Mouse (Mus musculus) MEL (cell line): ENCODE results near the gene Slc6a3. TPM values are rescaled to one million over a fixed set of nuclear protein-coding genes. Genes with fewer than 3 reads are reported as not detected.
A peak's percentile ranks its signal among the peaks of the same experiment; 100 is the strongest.

ENCODE experiments used
- DNase-seq: peaks from one replicate; pipeline ENCODE4 v3.0.0; 2011; ENCODE audit warnings: low read depth, low spot score
- H3K27ac ChIP-seq: 2 replicates; pipeline ENCODE4 v1.5.1; 2012; ENCODE audit warnings: low read depth, mild to moderate bottlenecking, control low read depth, low read length, moderate library complexity; ENCODE audit not compliant: control insufficient read depth
- H3K27me3 ChIP-seq, 2 experiments: fragments of 150-350 bp in 1 of 2; sonication (generic) in 1 of 2; 2 replicates each; pipeline ENCODE4 v1.6.1; 2012; ENCODE audit warnings: low read length in 2 of 2, mild to moderate bottlenecking in 2 of 2, improper control_type of control experiment in 1 of 2, moderate library complexity in 1 of 2; ENCODE audit not compliant: insufficient read depth in 2 of 2, control insufficient read depth in 1 of 2
- H3K36me3 ChIP-seq, 2 experiments: 2 replicates each; pipeline ENCODE4 v1.6.1; 2012 to 2014; ENCODE audit warnings: low read length in 2 of 2, improper control_type of control experiment in 1 of 2, inconsistent platforms in 1 of 2, mild to moderate bottlenecking in 1 of 2; ENCODE audit not compliant: insufficient read depth in 2 of 2, control insufficient read depth in 1 of 2
- H3K4me1 ChIP-seq, 2 experiments: fragments of 150-350 bp in 1 of 2; sonication (generic) in 1 of 2; 2 replicates each; pipeline ENCODE4 v1.6.1; 2012; ENCODE audit warnings: low read length in 2 of 2, improper control_type of control experiment in 1 of 2, mild to moderate bottlenecking in 1 of 2; ENCODE audit not compliant: insufficient read depth in 2 of 2, control insufficient read depth in 1 of 2
- H3K4me3 ChIP-seq, 2 experiments: fragments of 150-350 bp in 1 of 2; sonication (generic) in 1 of 2; 2 replicates each; pipeline ENCODE4 v1.5.1; 2012; ENCODE audit warnings: low read depth in 2 of 2, low read length in 2 of 2, mild to moderate bottlenecking in 2 of 2, moderate library complexity in 2 of 2, control low read depth in 1 of 2, improper control_type of control experiment in 1 of 2; ENCODE audit not compliant: control insufficient read depth in 1 of 2, insufficient read depth in 1 of 2
- H3K79me2 ChIP-seq: 2 replicates; pipeline ENCODE4 v1.6.1; 2012; ENCODE audit warnings: mild to moderate bottlenecking, low read length, moderate library complexity; ENCODE audit not compliant: control insufficient read depth, poor library complexity, insufficient read depth
- H3K9ac ChIP-seq: 2 replicates; pipeline ENCODE4 v1.6.1; 2012; ENCODE audit warnings: low read depth, mild to moderate bottlenecking, control low read depth, low read length, moderate library complexity; ENCODE audit not compliant: control insufficient read depth, poor library complexity, severe bottlenecking
- H3K9me3 ChIP-seq: fragments of 150-350 bp; sonication (generic); replicated peaks from 2 replicates; pipeline ENCODE4 v1.6.1; 2012; ENCODE audit warnings: mild to moderate bottlenecking, low read length, improper control_type of control experiment, moderate library complexity; ENCODE audit not compliant: insufficient read depth
- BHLHE40 ChIP-seq: IDR thresholded peaks from 2 replicates; pipeline ENCODE4 v1.6.1; 2012; ENCODE audit warnings: low read depth, mild to moderate bottlenecking, inconsistent platforms, low read length, improper control_type of control experiment, borderline replicate concordance
- CHD1 ChIP-seq: IDR thresholded peaks from 2 replicates; pipeline ENCODE4 v1.6.1; 2012; ENCODE audit warnings: low read depth, mild to moderate bottlenecking, inconsistent platforms, low read length, improper control_type of control experiment
- E2F4 ChIP-seq: IDR thresholded peaks from 2 replicates; pipeline ENCODE4 v1.6.1; 2011; ENCODE audit warnings: low read depth, low read length, improper control_type of control experiment, borderline replicate concordance
- EP300 ChIP-seq, 2 experiments: IDR thresholded peaks; 2 replicates each; pipeline ENCODE4 v1.6.1; 2011; ENCODE audit warnings: improper control_type of control experiment in 2 of 2, low read length in 2 of 2, low read depth in 1 of 2, mild to moderate bottlenecking in 1 of 2
- ETS1 ChIP-seq: IDR thresholded peaks from 2 replicates; pipeline ENCODE4 v1.6.1; 2012; ENCODE audit warnings: low read depth, mild to moderate bottlenecking, inconsistent platforms, low read length, improper control_type of control experiment, moderate library complexity
- GATA1 ChIP-seq: IDR thresholded peaks from 2 replicates; pipeline ENCODE4 v1.6.1; 2011; ENCODE audit warnings: low read depth, low read length, improper control_type of control experiment
- HCFC1 ChIP-seq: IDR thresholded peaks from 2 replicates; pipeline ENCODE4 v1.6.1; 2012; ENCODE audit warnings: low read depth, mild to moderate bottlenecking, inconsistent platforms, low read length, improper control_type of control experiment, moderate library complexity
- JUND ChIP-seq: IDR thresholded peaks from 2 replicates; pipeline ENCODE4 v1.6.1; 2011; ENCODE audit warnings: low read depth, mild to moderate bottlenecking, improper control_type of control experiment, low read length
- MAX ChIP-seq: IDR thresholded peaks from 2 replicates; pipeline ENCODE4 v1.6.1; 2011; ENCODE audit warnings: low read length, improper control_type of control experiment
- MEF2A ChIP-seq: IDR thresholded peaks from 2 replicates; pipeline ENCODE4 v1.6.1; 2014; ENCODE audit warnings: low read depth, mild to moderate bottlenecking, inconsistent platforms, low read length, improper control_type of control experiment; ENCODE audit not compliant: poor library complexity, insufficient replicate concordance, severe bottlenecking; ENCODE audit errors: extremely low read depth
- MXI1 ChIP-seq: IDR thresholded peaks from 2 replicates; pipeline ENCODE4 v1.6.1; 2011; ENCODE audit warnings: mild to moderate bottlenecking, low read depth, low read length, improper control_type of control experiment
- MYB ChIP-seq: IDR thresholded peaks from 2 replicates; pipeline ENCODE4 v1.6.1; 2011; ENCODE audit warnings: mild to moderate bottlenecking, low read depth, low read length, improper control_type of control experiment
- NELFE ChIP-seq: IDR thresholded peaks from 2 replicates; pipeline ENCODE4 v1.6.1; 2011; ENCODE audit warnings: low read depth, low read length, improper control_type of control experiment
- NRF1 ChIP-seq: IDR thresholded peaks from 2 replicates; pipeline ENCODE4 v1.6.1; 2014; ENCODE audit warnings: low read depth, mild to moderate bottlenecking, inconsistent platforms, low read length, improper control_type of control experiment, moderate library complexity; ENCODE audit not compliant: poor library complexity, insufficient read depth, severe bottlenecking
- POLR2AphosphoS2 ChIP-seq: IDR thresholded peaks from 2 replicates; pipeline ENCODE4 v1.6.1; 2011; ENCODE audit warnings: low read length, improper control_type of control experiment
- RCOR1 ChIP-seq: IDR thresholded peaks from 2 replicates; pipeline ENCODE4 v1.6.1; 2012; ENCODE audit warnings: low read depth, mild to moderate bottlenecking, inconsistent platforms, low read length, improper control_type of control experiment
- SIN3A ChIP-seq: IDR thresholded peaks from 2 replicates; pipeline ENCODE4 v1.6.1; 2012; ENCODE audit warnings: low read length, improper control_type of control experiment, inconsistent platforms
- SMC3 ChIP-seq: IDR thresholded peaks from 2 replicates; pipeline ENCODE4 v1.6.1; 2011; ENCODE audit warnings: low read depth, low read length, improper control_type of control experiment
- TAL1 ChIP-seq: IDR thresholded peaks from 2 replicates; pipeline ENCODE4 v1.6.1; 2012; ENCODE audit warnings: mild to moderate bottlenecking, inconsistent platforms, low read length, moderate library complexity, mixed read lengths
- TBP ChIP-seq: IDR thresholded peaks from 2 replicates; pipeline ENCODE4 v1.8.0; 2011; ENCODE audit warnings: low read depth, low read length, improper control_type of control experiment
- UBTF ChIP-seq: IDR thresholded peaks from 2 replicates; pipeline ENCODE4 v1.6.1; 2012; ENCODE audit warnings: low read depth, mild to moderate bottlenecking, inconsistent platforms, low read length, improper control_type of control experiment, moderate library complexity, borderline replicate concordance; ENCODE audit not compliant: insufficient read depth
- USF1 ChIP-seq: IDR thresholded peaks from 2 replicates; pipeline ENCODE4 v1.6.1; 2014; ENCODE audit warnings: low read depth, mild to moderate bottlenecking, inconsistent platforms, low read length, improper control_type of control experiment, moderate library complexity
- USF2 ChIP-seq, 2 experiments: IDR thresholded peaks; 2 replicates each; pipeline ENCODE4 v1.6.1; 2011 to 2012; ENCODE audit warnings: improper control_type of control experiment in 2 of 2, low read length in 2 of 2, borderline replicate concordance in 1 of 2, inconsistent platforms in 1 of 2, low read depth in 1 of 2, mild to moderate bottlenecking in 1 of 2; ENCODE audit not compliant: insufficient read depth in 1 of 2
- ZMIZ1 ChIP-seq: IDR thresholded peaks from 2 replicates; pipeline ENCODE4 v1.6.1; 2012; ENCODE audit warnings: low read depth, mild to moderate bottlenecking, inconsistent platforms, low read length, improper control_type of control experiment, moderate library complexity
- ZNF384 ChIP-seq: IDR thresholded peaks from 2 replicates; pipeline ENCODE4 v1.6.1; 2012; ENCODE audit warnings: low read depth, mild to moderate bottlenecking, inconsistent platforms, low read length, improper control_type of control experiment
- polyA plus RNA-seq, 2 experiments: library from polyadenylated mRNA; stranded (reverse) in 1 of 2; unstranded in 1 of 2; fragments of >175 nt in 1 of 2; fragments of >200 nt in 1 of 2; gene quantifications; 2 replicates each; pipeline versions ENCODE4 v1.2.1 to v1.2.4; 2012; ENCODE audit warnings: low replicate concordance in 2 of 2, low read depth in 1 of 2; ENCODE audit not compliant: insufficient read length in 2 of 2, insufficient read depth in 1 of 2, missing spikeins in 1 of 2
- total RNA-seq: library from RNA; depleted of rRNA; stranded (reverse); fragments of 300-350 nt; gene quantifications from 2 replicates; pipeline ENCODE4 v1.2.3, GENCODE M21; 2012

Slc6a3 gene
- total and polyA plus RNA-seq, 3 experiments: 0.08 to 0.10 TPM; not detected in 1

DNA sequence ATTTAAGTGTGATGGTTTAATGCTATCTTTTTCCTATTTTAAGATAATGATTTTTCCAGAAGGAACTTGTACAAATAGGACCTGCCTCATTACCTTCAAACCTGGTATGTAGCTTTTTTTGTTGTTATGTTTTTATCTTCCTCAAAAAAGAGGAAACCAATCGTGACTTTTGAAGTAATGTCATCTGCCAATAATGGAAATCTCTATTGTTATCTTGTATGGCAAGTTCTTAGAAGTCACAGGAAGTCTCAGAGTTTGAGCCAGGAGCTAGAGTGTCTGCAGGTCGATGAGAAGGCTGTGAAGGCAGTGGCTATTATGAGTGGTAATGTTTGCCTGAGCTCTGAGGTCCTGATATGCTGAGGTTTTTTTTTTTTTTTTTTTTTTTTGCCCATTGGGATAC lies 40.4 kb upstream of the Slc6a3 start:
- H3K27ac ChIP-seq: no peak overlapping the region
- no peak for TF ChIP-seq MXI1
- peak; percentile 38; the same call in 1 of the 2 replicates for TF ChIP-seq ZNF384
- no peak for TF ChIP-seq JUND
- no peak for TF ChIP-seq USF2 (IDR thresholded peaks at IDR 0.05; ENCODE audit: borderline replicate concordance in 1 of 2, insufficient read depth in 1 of 2, low read depth in 1 of 2, low read length in 2 of 2)
- no peak for TF ChIP-seq USF1
- no peak for TF ChIP-seq UBTF
- peak; percentile 45; the same call in 1 of the 2 replicates for TF ChIP-seq SIN3A
- TF ChIP-seq NRF1: no peak
- TF ChIP-seq EP300 (IDR thresholded peaks at IDR 0.05; ENCODE audit: low read depth in 1 of 2, low read length in 2 of 2): peak; percentile 47 to 56; a peak in 3 of 4 replicates
- peak; percentile 72 for TF ChIP-seq GATA1
- TF ChIP-seq POLR2AphosphoS2: no peak
- TF ChIP-seq E2F4: no peak
- no peak for TF ChIP-seq SMC3
- TF ChIP-seq HCFC1: no peak
- peak; percentile 81 for TF ChIP-seq RCOR1
- no peak for TF ChIP-seq ZMIZ1
- peak; percentile 33; the same call in 1 of the 2 replicates for TF ChIP-seq ETS1
- TF ChIP-seq MAX: no peak
- no peak for TF ChIP-seq TAL1
- no peak for TF ChIP-seq MEF2A
- no peak for TF ChIP-seq NELFE
- no peak for TF ChIP-seq TBP
- no peak for TF ChIP-seq CHD1
- TF ChIP-seq MYB: no peak
- peak; percentile 68; the same call in 1 of the 2 replicates for TF ChIP-seq BHLHE40
- no peaks in the 10 kb centered on the region for H3K27me3 ChIP-seq
- H3K4me1 ChIP-seq: peaks cover 3 to 10% of the 10 kb centered on the region in 2 experiments; a peak in 3 of 4 replicates
- H3K36me3 ChIP-seq: peaks cover 8 to 11% of the 10 kb centered on the region in 2 experiments
- H3K79me2 ChIP-seq: no peaks in the 10 kb centered on the region
- H3K9me3 ChIP-seq: no peaks in the 10 kb centered on the region
- no peak overlapping the region for H3K9ac ChIP-seq
- H3K4me3 ChIP-seq: no peak overlapping the region
- peak; percentile 51 for DNase-seq
